Mouse (Mus musculus) MEL (cell line): ENCODE measurements around the gene Defb48.

Experiments
- CTCF ChIP-seq, 3 experiments: IDR thresholded peaks in 2 of 3; conservative IDR thresholded peaks in 1 of 3; 2 replicates each; pipeline ENCODE4 v1.5.1; 2011 to 2012; ENCODE audit warnings: low read length in 3 of 3, low read depth in 2 of 3, mild to moderate bottlenecking in 2 of 3, improper control_type of control experiment in 1 of 3, inconsistent platforms in 1 of 3, mixed read lengths in 1 of 3, moderate library complexity in 1 of 3; ENCODE audit not compliant: control insufficient read depth in 1 of 3, insufficient read depth in 1 of 3, poor library complexity in 1 of 3, severe bottlenecking in 1 of 3
- EP300 ChIP-seq, 2 experiments: IDR thresholded peaks; 2 replicates each; pipeline ENCODE4 v1.6.1; 2011; ENCODE audit warnings: improper control_type of control experiment in 2 of 2, low read length in 2 of 2, low read depth in 1 of 2, mild to moderate bottlenecking in 1 of 2
- MYB ChIP-seq: IDR thresholded peaks from 2 replicates; pipeline ENCODE4 v1.6.1; 2011; ENCODE audit warnings: mild to moderate bottlenecking, low read depth, low read length, improper control_type of control experiment
- POLR2AphosphoS2 ChIP-seq: IDR thresholded peaks from 2 replicates; pipeline ENCODE4 v1.6.1; 2011; ENCODE audit warnings: low read length, improper control_type of control experiment
- RCOR1 ChIP-seq: IDR thresholded peaks from 2 replicates; pipeline ENCODE4 v1.6.1; 2012; ENCODE audit warnings: low read depth, mild to moderate bottlenecking, inconsistent platforms, low read length, improper control_type of control experiment
- ZMIZ1 ChIP-seq: IDR thresholded peaks from 2 replicates; pipeline ENCODE4 v1.6.1; 2012; ENCODE audit warnings: low read depth, mild to moderate bottlenecking, inconsistent platforms, low read length, improper control_type of control experiment, moderate library complexity

DNA sequence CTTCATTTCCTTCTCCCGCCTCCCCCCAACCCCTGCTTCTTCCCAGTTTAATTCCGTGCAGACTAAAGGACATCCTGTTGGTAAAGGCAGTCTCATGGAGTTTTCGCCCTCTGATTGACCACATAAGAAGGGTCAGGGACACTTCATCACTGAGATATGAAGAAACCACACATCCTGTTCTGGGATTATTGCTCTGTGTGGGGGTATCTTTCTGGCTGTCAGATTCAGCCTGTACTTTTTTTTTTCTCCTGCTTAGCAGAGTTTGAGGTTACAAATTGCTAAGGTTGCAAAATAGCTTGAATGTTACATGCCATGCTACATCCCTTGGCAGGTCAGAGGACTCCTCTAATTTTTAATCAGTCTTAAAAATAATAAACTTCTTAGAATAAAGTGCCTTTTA, 7.0 kb upstream of the Defb48 start:
- TF ChIP-seq CTCF (IDR thresholded peaks at IDR 0.05 in 2 of 3, conservative IDR thresholded peaks at IDR 0.05 in 1 of 3; ENCODE audit: control insufficient read depth in 1 of 3, insufficient read depth in 1 of 3, low read depth in 2 of 3, low read length in 3 of 3, poor library complexity in 1 of 3, severe bottlenecking in 1 of 3): no peak
- TF ChIP-seq ZMIZ1: no peak
- TF ChIP-seq MYB: no peak
- TF ChIP-seq RCOR1: no peak
- TF ChIP-seq EP300 (IDR thresholded peaks at IDR 0.05; ENCODE audit: low read depth in 1 of 2, low read length in 2 of 2): no peak
- TF ChIP-seq POLR2AphosphoS2: no peak
